In genomic region chr5:142904208-142905037, GRCm38 (mm10) we compare ENCODE assay signal across 8 mouse cellular contexts. TPM values are rescaled to one million over a fixed set of nuclear protein-coding genes. Genes with fewer than 3 reads are reported as not detected.
DNase-seq lines count a peak whose midpoint lies in the region; ATAC-seq and TF ChIP-seq lines count a peak whose summit lies in the region.

No protein-coding gene starts in this region.

- H3K4me2 ChIP-seq in forebrain, embryonic 16.5 days (ENCODE audit: low read length) = peak overlapping the region; percentile 64
- peak overlapping the region; percentile 87 for H3K4me2 ChIP-seq in liver, embryonic 11.5 days

- peak; percentile 33 for DNase-seq in kidney, adult 18-20 months
- DNase-seq in kidney, postnatal 10 days = no peak
- DNase-seq in liver, embryonic 11.5 days (ENCODE audit: low spot score) = no peak
- no peak for DNase-seq in right cerebral cortex, postnatal 36 days (ENCODE audit: low spot score in 2 of 2)
- no peak for DNase-seq in layer of hippocampus, postnatal 36 days

- no peak for TF ChIP-seq CTCF in E14TG2a.4 (conservative IDR thresholded peaks at IDR 0.05; ENCODE audit: low read length)

- peaks cover 60% of the 10 kb centered on the region for H3K36me3 ChIP-seq in E14TG2a.4 (ENCODE audit: insufficient read depth, low read length)
- H3K36me3 ChIP-seq in forebrain, embryonic 16.5 days (ENCODE audit: control insufficient read depth, insufficient read depth) = peaks cover 37% of the 10 kb centered on the region
- peaks cover 44% of the 10 kb centered on the region for H3K36me3 ChIP-seq in liver, embryonic 11.5 days (ENCODE audit: control insufficient read depth, insufficient read depth, low read length)

- no peaks in the 10 kb centered on the region for H3K9me3 ChIP-seq in E14TG2a.4 (ENCODE audit: low read length)
- H3K9me3 ChIP-seq in forebrain, embryonic 16.5 days (ENCODE audit: control insufficient read depth, low read length) = no peaks in the 10 kb centered on the region
- H3K9me3 ChIP-seq in liver, embryonic 11.5 days (ENCODE audit: control insufficient read depth, low read length) = no peaks in the 10 kb centered on the region

- H3K9ac ChIP-seq in forebrain, embryonic 16.5 days (replicated peaks; ENCODE audit: low read depth, low read length) = peak overlapping the region; percentile 100
- H3K9ac ChIP-seq in liver, embryonic 11.5 days (ENCODE audit: low read depth, low read length) = peak overlapping the region; percentile 100

- H3K4me3 ChIP-seq in E14TG2a.4 (replicated peaks; ENCODE audit: low read length) = peak overlapping the region; percentile 99
- peak overlapping the region; percentile 100 for H3K4me3 ChIP-seq in forebrain, embryonic 16.5 days (replicated peaks; ENCODE audit: low read length)
- peak overlapping the region; percentile 100 for H3K4me3 ChIP-seq in liver, embryonic 11.5 days (ENCODE audit: low read depth, low read length)

- ATAC-seq in forebrain, embryonic 16.5 days = no peak
- no peak for ATAC-seq in liver, embryonic 11.5 days (replicated peaks; ENCODE audit: low FRiP score)
- ATAC-seq in frontal cortex, adult (ENCODE audit: low TSS enrichment) = no peak

- H3K27ac ChIP-seq in forebrain, embryonic 16.5 days (ENCODE audit: low read length) = peak overlapping the region; percentile 100
- peak overlapping the region; percentile 100 for H3K27ac ChIP-seq in liver, embryonic 11.5 days (ENCODE audit: low read depth, low read length)

- H3K4me1 ChIP-seq in E14TG2a.4 (replicated peaks; ENCODE audit: low read depth, low read length) = peaks cover 69% of the 10 kb centered on the region
- peaks cover 43% of the 10 kb centered on the region for H3K4me1 ChIP-seq in forebrain, embryonic 16.5 days (replicated peaks; ENCODE audit: control insufficient read depth, insufficient read depth, low read length)
- peaks cover 37% of the 10 kb centered on the region for H3K4me1 ChIP-seq in liver, embryonic 11.5 days (replicated peaks; ENCODE audit: control insufficient read depth, insufficient read depth, low read length)

- WGBS in forebrain, embryonic 16.5 days = 74% methylated on average over 19 of the region's 19 CpGs
- WGBS in liver, embryonic 11.5 days = 80% methylated on average over 19 of the region's 19 CpGs

- no peaks in the 10 kb centered on the region for H3K27me3 ChIP-seq in E14TG2a.4 (ENCODE audit: insufficient read depth, low read length)
- no peaks in the 10 kb centered on the region for H3K27me3 ChIP-seq in forebrain, embryonic 16.5 days (replicated peaks; ENCODE audit: control insufficient read depth, insufficient read depth, low read length)
- no peaks in the 10 kb centered on the region for H3K27me3 ChIP-seq in liver, embryonic 11.5 days (replicated peaks; ENCODE audit: control insufficient read depth, insufficient read depth, low read length)

RNA-seq across cellular contexts. Expression of gene Actb, which starts 2.1 kb away (rescaled TPM):
- 15,087 and 15,431 TPM in 2 replicates for polyA plus RNA-seq in forebrain, embryonic 16.5 days (2015; fragmentation: Nextera tagmentation; extraction: Ambion mirVana)
- polyA plus RNA-seq in liver, embryonic 11.5 days (2014; fragmentation: Nextera tagmentation; extraction: Ambion mirVana) = 11,958 and 12,749 TPM in 2 replicates
- total RNA-seq in layer of hippocampus, postnatal 36 days (2021) = 1,000 to 10,000 TPM; 3,215 to 3,370 TPM

RNA-seq across cellular contexts. Expression of gene Fbxl18, which starts 9.2 kb away (rescaled TPM):
- 29.5 and 31.4 TPM in 2 replicates for polyA plus RNA-seq in forebrain, embryonic 16.5 days (2015; fragmentation: Nextera tagmentation; extraction: Ambion mirVana)
- polyA plus RNA-seq in liver, embryonic 11.5 days (2014; fragmentation: Nextera tagmentation; extraction: Ambion mirVana) = 6.7 TPM in 2 replicates
- 10 to 100 TPM; 37.1 to 41.6 TPM for total RNA-seq in layer of hippocampus, postnatal 36 days (2021)

RNA-seq across cellular contexts. Expression of gene Fscn1, which starts 55.7 kb away (rescaled TPM):
- polyA plus RNA-seq in forebrain, embryonic 16.5 days (2015; fragmentation: Nextera tagmentation; extraction: Ambion mirVana) = 541 and 600 TPM in 2 replicates
- 142 and 148 TPM in 2 replicates for polyA plus RNA-seq in liver, embryonic 11.5 days (2014; fragmentation: Nextera tagmentation; extraction: Ambion mirVana)
- total RNA-seq in layer of hippocampus, postnatal 36 days (2021) = 100 to 1,000 TPM; 185 to 194 TPM
